Mouse (Mus musculus) embryonic fibroblast, embryonic 13.5 days (primary cell): ENCODE measurements around the gene Pcx. TPM values are rescaled to one million over a fixed set of nuclear protein-coding genes. Genes with fewer than 3 reads are reported as not detected.

Source experiments
- H3K27ac ChIP-seq: 2 replicates; pipeline ENCODE4 v1.5.1; 2012; ENCODE audit warnings: low read length, control low read depth, inconsistent platforms; ENCODE audit not compliant: insufficient read depth
- H3K4me1 ChIP-seq: 2 replicates; pipeline ENCODE4 v1.6.1; 2011; ENCODE audit warnings: low read length; ENCODE audit not compliant: control insufficient read depth, insufficient read depth
- H3K4me3 ChIP-seq: 2 replicates; pipeline ENCODE4 v1.5.1; 2011; ENCODE audit warnings: mild to moderate bottlenecking, control low read depth, low read length; ENCODE audit not compliant: insufficient read depth
- CTCF ChIP-seq: IDR thresholded peaks from 2 replicates; pipeline ENCODE4 v1.5.1; 2011; ENCODE audit warnings: mild to moderate bottlenecking, control low read depth, low read length, moderate library complexity, borderline replicate concordance; ENCODE audit not compliant: insufficient read depth
- POLR2A ChIP-seq: IDR thresholded peaks from 2 replicates; pipeline ENCODE4 v1.6.1; 2011; ENCODE audit warnings: low read depth, mild to moderate bottlenecking, control low read depth, low read length, moderate library complexity
- polyA plus RNA-seq: library from polyadenylated mRNA; stranded (reverse); fragments of >200 nt; gene quantifications from 2 replicates; pipeline ENCODE4 v1.2.4, GENCODE M21; 2011; ENCODE audit warnings: low read depth; ENCODE audit not compliant: missing spikeins, insufficient read length

The Pcx gene
- polyA plus RNA-seq, 1 experiment, result 16.4 TPM

DNA sequence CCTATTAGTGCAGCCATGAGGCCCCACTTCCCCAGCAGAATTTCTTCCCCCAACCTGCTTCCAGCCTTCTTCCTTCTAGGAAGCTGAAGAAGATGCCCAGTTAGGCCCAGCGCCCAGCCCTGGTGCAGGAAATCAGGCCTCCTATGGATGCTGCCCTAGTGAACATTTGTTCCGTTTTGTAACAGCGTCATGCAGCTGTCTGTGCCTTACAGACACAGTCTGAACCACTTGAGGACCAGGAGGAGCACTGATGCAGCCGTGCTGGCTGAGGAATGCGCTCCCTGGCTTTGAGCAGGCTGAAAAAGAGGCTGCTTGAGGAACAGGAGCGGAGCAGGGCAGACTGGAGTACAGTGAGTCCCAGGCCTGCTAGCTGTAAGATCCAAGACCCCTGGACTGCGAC, 15.6 kb upstream of the Pcx start:
- TF ChIP-seq CTCF, result no peak
- TF ChIP-seq POLR2A, result no peak
- Histone ChIP-seq H3K4me1 (peaks cover 9% of the 10 kb centered on the region; the same call in 1 of the 2 replicates), H3K27ac (no peak overlapping the region), H3K4me3 (no peak overlapping the region)

DNA sequence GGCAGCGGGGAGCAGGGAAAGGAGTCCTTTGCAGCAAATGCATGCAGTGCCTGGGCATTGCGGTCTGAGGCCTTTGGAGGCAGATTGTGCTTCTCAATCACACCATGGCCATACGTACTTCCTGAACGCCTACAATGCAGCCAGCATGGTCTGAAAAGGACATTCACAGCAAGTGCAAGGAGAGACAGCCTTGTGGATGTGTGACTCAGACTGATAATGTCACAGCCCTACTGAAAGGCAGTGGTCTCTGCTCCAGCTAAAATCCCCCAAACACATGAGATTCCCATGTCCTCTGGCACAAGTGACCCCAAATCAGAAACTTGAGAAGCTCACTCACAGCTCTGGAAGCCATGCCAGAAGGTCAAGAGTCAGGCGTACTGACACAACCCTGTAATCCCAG, 14.5 kb upstream of the Pcx start:
- no peak for TF ChIP-seq CTCF
- TF ChIP-seq POLR2A, result no peak

DNA sequence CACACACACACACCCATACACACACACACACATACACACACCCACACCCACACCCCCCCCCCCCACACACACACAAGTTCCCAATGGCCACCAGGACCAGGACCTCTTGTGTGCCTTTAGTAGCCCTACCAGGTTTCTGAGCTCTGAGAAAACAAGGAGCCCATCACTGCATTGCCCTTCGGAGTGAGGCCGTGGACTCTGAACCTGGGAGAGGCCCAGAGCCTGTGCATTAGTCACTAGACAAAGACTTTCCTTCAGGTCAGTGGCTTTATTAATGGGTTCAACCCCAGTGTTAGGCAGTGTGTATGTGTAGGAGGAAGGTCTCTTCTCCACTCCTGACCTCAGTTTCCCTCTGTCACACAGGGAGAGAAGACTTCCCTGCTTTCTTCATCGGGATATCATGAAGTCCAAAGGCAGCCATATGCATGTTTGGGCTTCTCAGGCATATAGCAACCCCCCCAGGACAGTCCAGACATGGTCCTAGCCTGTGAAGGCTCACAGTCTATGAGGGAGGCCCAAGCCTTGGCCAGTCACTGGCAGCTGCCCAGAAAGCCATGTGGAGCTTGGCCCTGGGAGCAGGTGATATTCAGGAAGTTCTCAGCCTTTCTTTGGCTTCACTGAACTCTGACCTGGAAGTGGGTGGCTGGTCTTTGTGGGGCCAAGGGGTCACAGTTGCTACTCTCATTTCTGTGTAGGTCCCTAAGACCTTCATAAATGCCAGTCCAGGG, 13.6 kb upstream of the Pcx start:
- peaks cover 9% of the 10 kb centered on the region; the same call in 1 of the 2 replicates for H3K4me1 ChIP-seq
- H3K27ac ChIP-seq, result no peak overlapping the region
- no peak overlapping the region for H3K4me3 ChIP-seq
- TF ChIP-seq CTCF, result no peak

More for the DNA sequence above, 14.5 kb upstream of the Pcx start:
- H3K27ac ChIP-seq, result no peak overlapping the region
- peaks cover 9% of the 10 kb centered on the region; the same call in 1 of the 2 replicates for H3K4me1 ChIP-seq
- no peak overlapping the region for H3K4me3 ChIP-seq

DNA sequence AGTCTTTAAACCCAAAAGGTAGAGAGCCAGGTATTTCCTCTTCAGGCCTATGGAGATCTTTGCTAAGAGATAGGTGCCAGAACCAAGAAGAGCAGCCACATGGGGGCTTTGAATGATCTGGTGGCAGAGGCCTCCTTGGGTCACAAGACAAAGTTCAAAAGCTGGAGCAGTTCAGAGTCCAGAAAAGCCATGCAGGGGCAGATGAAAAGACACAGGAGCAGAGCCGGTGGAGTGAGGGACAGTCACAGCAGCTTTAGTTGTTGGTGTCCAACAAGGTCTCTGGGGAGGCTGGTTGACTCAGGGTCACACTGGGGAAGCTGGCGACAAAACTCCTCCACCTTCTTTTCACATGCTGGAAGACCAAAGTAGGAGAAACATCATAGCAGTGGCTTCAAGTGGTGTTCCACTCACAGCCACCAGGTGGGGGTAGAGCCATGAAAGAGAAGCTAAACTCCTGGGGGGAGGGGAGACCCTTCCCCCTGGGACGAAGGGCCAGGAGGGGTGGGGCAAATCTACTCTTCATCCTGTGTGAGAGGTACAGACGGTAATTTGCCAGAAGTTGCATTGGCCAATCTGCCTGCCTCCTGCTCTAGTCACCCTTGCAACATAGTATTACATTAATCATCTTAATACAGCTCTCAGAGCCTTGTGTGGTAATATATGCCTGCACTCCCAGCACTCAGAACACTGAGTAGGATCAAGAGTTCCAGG, 12.9 kb upstream of the Pcx start:
- H3K27ac ChIP-seq, result no peak overlapping the region
- TF ChIP-seq CTCF (peak; percentile 62), POLR2A (no peak)

DNA sequence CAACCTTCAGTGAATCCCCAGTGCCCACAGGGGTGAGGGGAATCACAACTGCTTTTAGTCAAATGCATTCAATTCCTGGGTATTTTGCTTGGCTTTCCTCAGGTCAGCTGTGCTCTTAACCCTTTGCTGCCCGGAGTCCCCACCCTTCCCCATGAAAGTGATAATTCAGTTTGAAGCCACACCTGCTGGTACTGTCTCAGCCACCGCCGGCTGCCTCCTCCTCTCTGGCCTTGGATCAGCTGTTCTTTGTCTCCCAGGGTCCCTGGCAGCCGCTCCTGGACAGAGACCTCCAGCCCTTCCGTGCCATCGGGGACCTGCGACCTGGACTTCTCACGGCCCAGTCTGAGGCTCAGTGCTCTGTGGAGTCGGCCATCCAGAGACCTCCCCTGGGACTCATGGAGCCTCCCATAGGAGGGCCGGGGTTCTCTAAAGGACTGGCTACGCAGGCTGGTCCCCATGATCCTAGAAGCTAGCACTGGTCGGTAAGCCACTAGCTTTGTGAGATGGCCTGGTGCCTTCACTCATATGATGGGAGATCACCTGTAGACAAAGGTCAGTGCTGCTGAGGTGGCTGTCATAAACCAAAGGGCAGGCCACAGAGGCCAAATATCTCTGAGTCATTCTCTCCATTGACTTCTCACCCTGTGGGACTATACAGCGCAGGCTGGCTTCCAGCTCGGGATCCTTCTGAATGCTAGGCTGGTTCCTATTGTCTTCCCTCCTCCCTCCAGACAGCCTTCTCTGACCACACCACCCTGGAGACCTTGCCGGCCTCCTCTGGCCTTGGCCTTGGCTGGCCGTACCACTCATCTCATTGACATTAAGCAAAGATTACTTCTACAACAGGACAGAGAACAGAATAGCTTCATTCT, 12.0 kb upstream of the Pcx start, which contains the start of gene 2010003K11Rik:
TSS of gene 2010003K11Rik (minus strand) at position 522 of the 872 bp plus-strand sequence.
- Histone ChIP-seq H3K27ac (no peak within 1 kb of the TSS), H3K4me3 (no peak within 1 kb of the TSS), H3K4me1 (peaks cover 3% of the 10 kb centered on the region; the same call in 1 of the 2 replicates)
- TF ChIP-seq CTCF (no peak), POLR2A (no peak)

More for the DNA sequence above, 12.9 kb upstream of the Pcx start:
- peaks cover 9% of the 10 kb centered on the region; the same call in 1 of the 2 replicates for H3K4me1 ChIP-seq
- no peak overlapping the region for H3K4me3 ChIP-seq

DNA sequence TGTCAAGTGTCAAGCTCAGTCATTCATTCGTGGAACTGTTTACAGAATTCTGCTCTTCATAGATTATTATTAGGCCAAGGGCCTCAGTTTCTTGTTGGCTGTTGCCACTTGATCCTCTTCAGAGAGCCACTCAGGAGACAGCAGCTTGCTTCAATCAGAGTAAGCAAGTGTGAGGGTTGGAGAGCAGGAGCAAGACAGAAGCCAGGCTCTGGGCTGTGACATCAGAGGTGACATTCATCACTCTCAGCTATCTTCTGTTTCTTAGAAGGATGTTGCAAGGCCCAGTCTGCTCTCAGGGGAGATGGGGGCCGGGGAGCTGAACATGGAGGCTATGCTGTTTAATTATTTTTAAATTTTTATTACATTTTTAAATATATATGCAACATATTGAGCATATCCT, 7.6 kb upstream of the Pcx start:
- no peaks in the 10 kb centered on the region for H3K4me1 ChIP-seq
- H3K4me3 ChIP-seq, result no peak overlapping the region
- H3K27ac ChIP-seq, result no peak overlapping the region
- no peak for TF ChIP-seq CTCF
- TF ChIP-seq POLR2A, result no peak

DNA sequence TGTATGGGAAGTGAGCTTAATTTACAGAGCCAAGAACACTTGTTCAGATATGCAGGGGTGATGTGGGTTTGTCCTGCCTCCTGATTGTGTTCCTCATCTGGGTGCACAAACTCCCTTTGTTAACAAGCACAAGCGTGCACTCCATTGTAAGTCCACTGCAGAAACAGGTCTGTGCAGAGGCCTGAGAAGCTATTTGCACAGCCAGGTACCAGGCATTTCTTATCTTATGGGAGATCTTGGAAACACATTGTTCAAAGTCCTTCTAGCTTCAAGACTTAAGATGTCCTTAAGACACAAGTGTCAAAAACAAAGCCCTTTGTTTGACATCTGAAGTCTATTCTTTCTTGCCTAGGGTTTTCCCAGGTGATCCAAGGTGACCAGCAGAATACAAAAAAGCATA, 5.4 kb upstream of the Pcx start:
- no peak for TF ChIP-seq CTCF
- TF ChIP-seq POLR2A, result no peak
- H3K4me1 ChIP-seq, result no peaks in the 10 kb centered on the region
- H3K27ac ChIP-seq, result no peak overlapping the region

DNA sequence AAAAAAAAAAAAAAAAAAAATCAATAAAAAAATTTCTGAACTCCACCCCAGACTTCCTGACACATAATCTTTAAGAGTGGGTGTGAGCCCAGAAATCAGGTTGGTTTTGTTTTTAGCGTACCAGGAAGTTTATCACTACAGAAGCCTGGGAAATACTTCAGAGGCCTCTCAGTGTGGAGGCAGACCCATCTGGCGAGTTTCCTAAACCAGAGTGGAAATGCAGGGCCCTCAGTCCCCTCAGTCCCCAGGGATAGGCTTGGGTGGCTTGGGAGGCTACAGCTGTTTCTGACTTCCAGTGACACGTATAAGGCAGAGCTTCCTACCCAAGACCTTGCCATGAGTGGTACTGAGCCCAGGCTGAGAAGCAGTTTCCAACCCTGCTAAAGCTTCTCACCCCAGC, 2.5 kb upstream of the Pcx start:
- no peak overlapping the region for H3K4me3 ChIP-seq
- H3K4me1 ChIP-seq, result no peaks in the 10 kb centered on the region
- no peak overlapping the region for H3K27ac ChIP-seq
- no peak for TF ChIP-seq CTCF
- TF ChIP-seq POLR2A, result no peak

More for the DNA sequence above, 5.4 kb upstream of the Pcx start:
- no peak overlapping the region for H3K4me3 ChIP-seq

DNA sequence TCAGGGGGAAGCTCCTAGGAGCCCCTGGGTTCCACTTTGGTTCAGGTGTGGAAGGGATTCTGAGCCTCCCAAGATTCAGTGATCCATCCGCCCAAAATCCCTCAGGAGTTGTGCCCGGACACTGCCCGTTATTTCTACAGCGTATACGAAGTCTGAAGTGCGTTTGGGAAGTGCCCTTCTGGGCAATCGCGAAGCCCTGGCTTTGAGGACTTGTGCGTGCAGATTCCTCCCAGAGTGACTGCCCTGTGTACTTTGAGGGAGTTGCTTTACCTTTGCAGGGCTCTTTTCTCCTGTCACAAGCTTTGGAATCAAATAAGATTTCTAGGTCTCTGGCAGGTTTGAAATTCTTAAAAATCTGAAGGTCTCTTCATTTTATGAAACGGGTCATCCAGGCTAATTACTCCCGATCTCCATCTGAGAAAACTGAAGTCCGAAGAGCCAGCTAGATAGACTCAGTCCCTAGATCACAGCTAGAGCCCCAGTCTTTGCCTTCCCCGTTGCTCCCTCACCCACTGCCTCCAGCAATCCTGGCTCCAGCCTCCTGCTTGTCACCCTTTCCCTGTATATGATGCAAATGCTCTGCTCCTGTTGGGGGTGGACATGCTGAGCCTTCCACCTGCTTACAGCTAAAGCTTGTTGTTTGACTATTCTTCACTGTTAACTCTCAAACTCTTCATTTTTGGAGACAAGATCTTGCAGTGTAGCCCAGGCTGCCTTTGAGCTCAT, 1.0 kb downstream of the Pcx start:
- H3K4me1 ChIP-seq, result peaks cover 8% of the 10 kb centered on the region; the same call in 1 of the 2 replicates
- H3K27ac ChIP-seq, result no peak overlapping the region
- peak overlapping the region; percentile 69 for H3K4me3 ChIP-seq
- TF ChIP-seq CTCF (no peak), POLR2A (no peak)

DNA sequence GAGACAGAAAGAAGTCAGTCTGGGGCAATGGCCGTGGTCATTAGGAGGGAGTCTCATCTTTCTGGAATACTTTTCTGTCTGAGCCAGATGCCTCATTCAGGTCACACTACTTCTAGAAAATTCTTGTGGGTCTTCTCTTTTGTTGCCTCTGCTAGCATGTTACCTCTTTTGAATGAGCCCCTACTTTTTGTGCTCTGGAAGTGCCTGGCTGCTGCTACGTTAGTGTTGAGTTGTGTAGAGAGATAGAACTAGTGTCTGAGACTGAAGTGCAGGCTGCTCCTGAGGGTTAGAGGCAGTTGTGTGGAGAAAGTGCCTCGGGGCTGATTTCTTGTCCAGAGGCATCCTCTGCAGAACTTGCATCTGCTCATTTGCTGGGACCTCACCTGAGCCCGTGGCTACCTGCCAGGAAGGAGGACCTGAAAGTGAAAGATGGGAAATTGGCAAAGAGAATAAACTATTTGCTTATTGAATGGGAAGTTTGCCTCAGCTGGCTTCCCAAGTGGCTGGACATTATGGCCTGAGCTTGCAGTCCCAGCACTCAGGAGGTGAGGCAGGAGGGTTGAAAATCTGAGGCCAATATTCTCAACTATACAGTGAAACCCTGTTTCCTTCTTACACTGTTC, 3.1 kb downstream of the Pcx start:
- peaks cover 20% of the 10 kb centered on the region for H3K4me1 ChIP-seq
- no peak overlapping the region for H3K27ac ChIP-seq
- H3K4me3 ChIP-seq, result no peak overlapping the region
- TF ChIP-seq POLR2A (no peak), CTCF (no peak)
